Mouse (Mus musculus) 3134 (cell line): ENCODE data around the gene Prkacb.

Source experiments
- DNase-seq: peaks from one replicate; pipeline ENCODE4 v3.0.0-alpha.2; 2011; ENCODE audit warnings: low spot score; ENCODE audit not compliant: insufficient read length; ENCODE audit errors: extremely low read depth

The Prkacb gene

GRCm38 (mm10) chr3:146679646-146680045 lies 133.1 kb downstream of the Prkacb start:
- no peak for DNase-seq
